Mouse (Mus musculus) megakaryocyte, embryonic 14.5 days (primary cell): ENCODE measurements around the gene Atp6v0a4. TPM values are rescaled to one million over a fixed set of nuclear protein-coding genes. Genes with fewer than 3 reads are reported as not detected.

Source experiments
- H3K27me3 ChIP-seq: replicated peaks from 2 replicates; pipeline ENCODE3; 2012; ENCODE audit warnings: inconsistent platforms
- H3K36me3 ChIP-seq: replicated peaks from 2 replicates; pipeline ENCODE3; 2012; ENCODE audit warnings: low read length, inconsistent platforms, mixed read lengths
- H3K4me1 ChIP-seq: 2 replicates; pipeline ENCODE4 v1.6.1; 2012; ENCODE audit warnings: inconsistent platforms
- H3K4me3 ChIP-seq: replicated peaks from 2 replicates; pipeline ENCODE3; 2012; ENCODE audit warnings: moderate library complexity, mild to moderate bottlenecking, inconsistent platforms
- H3K9me3 ChIP-seq: 2 replicates; pipeline ENCODE4 v1.6.1; 2012; ENCODE audit warnings: inconsistent platforms
- FLI1 ChIP-seq: IDR thresholded peaks from 2 replicates; pipeline ENCODE4 v1.6.1; 2012; ENCODE audit warnings: low read length, inconsistent platforms, mixed read lengths
- GATA1 ChIP-seq: IDR thresholded peaks from 3 replicates; pipeline ENCODE4 v1.6.1; 2012; ENCODE audit warnings: mixed read lengths, low read length, inconsistent platforms, borderline replicate concordance
- polyA plus RNA-seq: library from polyadenylated mRNA; stranded (reverse); fragments of >175 nt; gene quantifications from 2 replicates; pipeline ENCODE4 v1.2.3, GENCODE M21; 2012; ENCODE audit warnings: low replicate concordance; ENCODE audit not compliant: insufficient read depth

Gene Atp6v0a4
- polyA plus RNA-seq, 1 experiment: not detected

GRCm38 (mm10) chr6:38031924-38032540, 92.4 kb downstream of the Atp6v0a4 start:
- no peaks in the 10 kb centered on the region for H3K36me3 ChIP-seq
- H3K27me3 ChIP-seq: no peaks in the 10 kb centered on the region
- H3K4me3 ChIP-seq: peak overlapping the region; percentile 50
- no peak for TF ChIP-seq FLI1
- TF ChIP-seq GATA1: no peak
- peaks cover 21% of the 10 kb centered on the region for H3K4me1 ChIP-seq
- H3K9me3 ChIP-seq: 0 out of 2 replicates have a peak, but pooled peaks cover 6% of the 10 kb centered on the region

DNA sequence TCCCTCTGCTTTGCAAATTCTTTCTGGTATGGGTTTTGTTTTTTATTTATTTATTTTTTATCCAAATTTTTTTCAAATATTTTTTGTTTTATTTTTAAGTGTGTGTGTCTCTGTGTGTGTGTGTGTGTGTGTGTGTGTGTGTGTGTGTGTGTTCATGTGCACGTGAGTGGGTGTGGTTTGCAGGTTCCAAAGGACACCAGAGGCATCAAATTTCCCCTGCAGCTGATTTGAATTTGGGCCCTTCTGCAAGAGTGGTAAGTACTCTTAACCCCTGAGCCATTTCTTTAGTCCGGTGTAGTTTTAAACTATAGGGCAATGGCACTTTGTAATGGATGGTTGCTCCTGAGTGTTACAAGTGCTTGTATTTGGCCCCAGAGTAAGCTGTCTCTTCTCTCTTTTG, 96.2 kb downstream of the Atp6v0a4 start:
- H3K27me3 ChIP-seq: no peaks in the 10 kb centered on the region
- no peak overlapping the region for H3K4me3 ChIP-seq
- TF ChIP-seq GATA1 (no peak), FLI1 (no peak)
- H3K4me1 ChIP-seq: peaks cover 21% of the 10 kb centered on the region
- H3K9me3 ChIP-seq: 0 out of 2 replicates have a peak, but pooled peaks cover 6% of the 10 kb centered on the region
- H3K36me3 ChIP-seq: no peaks in the 10 kb centered on the region

GRCm38 (mm10) chr6:38027771-38028170, 96.6 kb downstream of the Atp6v0a4 start:
- peaks cover 21% of the 10 kb centered on the region for H3K4me1 ChIP-seq
- TF ChIP-seq GATA1 (no peak), FLI1 (no peak)

GRCm38 (mm10) chr6:38023284-38023683, 101.1 kb downstream of the Atp6v0a4 start:
- no peaks in the 10 kb centered on the region for H3K36me3 ChIP-seq
- H3K27me3 ChIP-seq: peaks cover 2% of the 10 kb centered on the region
- no peak overlapping the region for H3K4me3 ChIP-seq
- no peaks in the 10 kb centered on the region; the same call in 1 of the 2 replicates for H3K9me3 ChIP-seq
- H3K4me1 ChIP-seq: 0 out of 2 replicates have a peak, but pooled peaks cover 4% of the 10 kb centered on the region
- TF ChIP-seq FLI1 (no peak), GATA1 (no peak)

More at GRCm38 (mm10) chr6:38027771-38028170, 96.6 kb downstream of the Atp6v0a4 start:
- no peak overlapping the region for H3K4me3 ChIP-seq
- H3K27me3 ChIP-seq: peaks cover 2% of the 10 kb centered on the region
- 0 out of 2 replicates have a peak, but pooled peaks cover 6% of the 10 kb centered on the region for H3K9me3 ChIP-seq
- no peaks in the 10 kb centered on the region for H3K36me3 ChIP-seq

GRCm38 (mm10) chr6:38021406-38021805, 103.0 kb downstream of the Atp6v0a4 start:
- H3K27me3 ChIP-seq: peaks cover 2% of the 10 kb centered on the region
- peaks cover 11% of the 10 kb centered on the region for H3K9me3 ChIP-seq
- H3K4me1 ChIP-seq: 0 out of 2 replicates have a peak, but pooled peaks cover 4% of the 10 kb centered on the region
- no peaks in the 10 kb centered on the region for H3K36me3 ChIP-seq
- no peak overlapping the region for H3K4me3 ChIP-seq
- TF ChIP-seq GATA1 (no peak), FLI1 (no peak)

DNA sequence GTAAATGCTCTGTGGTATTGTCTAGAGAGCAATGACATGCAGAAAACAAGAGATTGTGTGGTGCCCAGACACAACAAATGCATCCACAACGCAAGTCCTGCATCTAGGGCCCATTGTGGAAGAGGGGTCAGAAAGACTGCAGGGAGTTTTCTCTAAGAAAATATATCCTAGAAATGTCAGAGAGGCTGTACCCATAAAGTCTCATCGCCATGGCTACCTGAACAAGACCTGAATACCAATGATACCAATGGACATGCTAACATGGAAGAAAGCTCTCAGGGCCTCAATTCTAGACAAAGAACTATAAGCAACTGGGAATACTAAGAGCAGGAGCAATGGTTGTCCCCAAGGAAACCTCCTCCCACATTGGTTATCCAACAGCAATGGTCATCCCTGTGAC, 111.6 kb downstream of the Atp6v0a4 start:
- Histone ChIP-seq H3K27me3 (no peaks in the 10 kb centered on the region), H3K4me1 (no peaks in the 10 kb centered on the region; the same call in 1 of the 2 replicates), H3K36me3 (no peaks in the 10 kb centered on the region), H3K4me3 (no peak overlapping the region), H3K9me3 (peaks cover 22% of the 10 kb centered on the region)
- no peak for TF ChIP-seq FLI1
- TF ChIP-seq GATA1: no peak

GRCm38 (mm10) chr6:38007459-38007858, 116.9 kb downstream of the Atp6v0a4 start:
- H3K27me3 ChIP-seq: no peaks in the 10 kb centered on the region
- TF ChIP-seq GATA1 (no peak), FLI1 (no peak)
- H3K9me3 ChIP-seq: no peaks in the 10 kb centered on the region
- H3K36me3 ChIP-seq: no peaks in the 10 kb centered on the region
- no peak overlapping the region for H3K4me3 ChIP-seq
- H3K4me1 ChIP-seq: peaks cover 4% of the 10 kb centered on the region; the same call in 1 of the 2 replicates

Other genes starting within 250 kb of the Atp6v0a4 start
- gene Svopl, start 77.6 kb downstream of the Atp6v0a4 start, polyA plus RNA-seq: not detected in 2 replicates
- not detected in 2 replicates for gene Tmem213, start 15.3 kb downstream of the Atp6v0a4 start, polyA plus RNA-seq
- gene D630045J12Rik, start 129.4 kb upstream of the Atp6v0a4 start, polyA plus RNA-seq: 0.17 TPM in 1 of 2 replicates, not detected in the other
- gene Zc3hav1l, start 174.7 kb upstream of the Atp6v0a4 start, polyA plus RNA-seq: 0.56 and 1.5 TPM in 2 replicates
- 3.3 and 6.1 TPM in 2 replicates for gene Zc3hav1, start 230.0 kb upstream of the Atp6v0a4 start, polyA plus RNA-seq